Mouse (Mus musculus) lung, embryonic 14.5 days (tissue): Measurements from ENCODE around the gene Tmem169. TPM values are rescaled to one million over a fixed set of nuclear protein-coding genes. Genes with fewer than 3 reads are reported as not detected.

ENCODE experiments used
- ATAC-seq: fragments of 200-750 bp; cut with Nextera tagmentation; 2 replicates; pipeline ENCODE4 v1.8.0; 2017; ENCODE audit warnings: mild to moderate bottlenecking, moderate TSS enrichment, moderate library complexity; ENCODE audit not compliant: insufficient read depth
- DNase-seq: peaks from one replicate; pipeline ENCODE4 v3.0.0-alpha.2; 2015
- H3K27ac ChIP-seq: fragments of 300-500 bp; sonication (generic); 2 replicates; pipeline ENCODE4 v1.5.1; 2014; ENCODE audit warnings: low read depth, mild to moderate bottlenecking, moderate library complexity
- H3K27me3 ChIP-seq: fragments of 300-500 bp; sonication (generic); 2 replicates; pipeline ENCODE4 v1.6.1; 2014; ENCODE audit warnings: low read length, control low read depth; ENCODE audit not compliant: insufficient read depth
- H3K36me3 ChIP-seq: fragments of 300-500 bp; sonication (generic); 2 replicates; pipeline ENCODE4 v1.6.1; 2014; ENCODE audit warnings: control low read depth; ENCODE audit not compliant: insufficient read depth
- H3K4me1 ChIP-seq: fragments of 300-500 bp; sonication (generic); 2 replicates; pipeline ENCODE4 v1.6.1; 2014; ENCODE audit warnings: antibody characterized with exemption, control low read depth; ENCODE audit not compliant: insufficient read depth
- H3K4me2 ChIP-seq: fragments of 300-500 bp; sonication (generic); 2 replicates; pipeline ENCODE4 v1.6.1; 2014; ENCODE audit warnings: mild to moderate bottlenecking
- H3K4me3 ChIP-seq: fragments of 300-500 bp; sonication (generic); 2 replicates; pipeline ENCODE4 v1.5.1; 2014; ENCODE audit warnings: low read depth, low read length
- H3K9ac ChIP-seq: fragments of 300-500 bp; sonication (generic); 2 replicates; pipeline ENCODE4 v1.6.1; 2014
- H3K9me3 ChIP-seq: fragments of 300-500 bp; sonication (generic); 2 replicates; pipeline ENCODE4 v1.6.1; 2016; ENCODE audit warnings: low read depth, low read length, control low read depth
- CTCF ChIP-seq: IDR thresholded peaks from 2 replicates; pipeline ENCODE4 v1.5.1; 2016; ENCODE audit warnings: antibody characterized with exemption, low read depth
- WGBS: fragments of 180-500 bp; shearing (Covaris S2); extraction: QIAGEN DNeasy Blood & Tissue Kit; methylation state at CpG from one replicate; pipeline ENCODE4 v1.1.7; 2014; 5-methylcytosine and 5-hydroxymethylcytosine counted together
- polyA plus RNA-seq: library from polyadenylated mRNA; unstranded; fragments of >200 nt; fragmentation: Nextera tagmentation; extraction: Ambion mirVana; gene quantifications from 2 replicates; pipeline ENCODE4 v1.2.1, GENCODE M21; 2014

The Tmem169 gene
- polyA plus RNA-seq, 1 experiment from 2014 or later = 2.3 TPM

- H3K4me3 ChIP-seq = no peak overlapping the region
- no peaks in the 10 kb centered on the region; the same call in 1 of the 2 replicates for H3K9me3 ChIP-seq
- no peaks in the 10 kb centered on the region for H3K4me1 ChIP-seq
- H3K27me3 ChIP-seq = no peaks in the 10 kb centered on the region
- 67% methylated on average over 8 of the region's 8 CpGs for WGBS
- TF ChIP-seq CTCF = no peak
- H3K27ac ChIP-seq = no peak overlapping the region
- DNase-seq = no peak
- H3K4me2 ChIP-seq = no peak overlapping the region
- H3K36me3 ChIP-seq = no peaks in the 10 kb centered on the region
- H3K9ac ChIP-seq = no peak overlapping the region
- ATAC-seq = no peak
These were observed 11.6 kb downstream of the Tmem169 start for GRCm38 (mm10) chr1:72295746-72296145.

- no peak for TF ChIP-seq CTCF
- no peaks in the 10 kb centered on the region for H3K36me3 ChIP-seq
- H3K9ac ChIP-seq = no peak overlapping the region
- DNase-seq = no peak
- 80% methylated on average over 1 of the region's 1 CpGs for WGBS
- no peak overlapping the region for H3K4me2 ChIP-seq
- H3K27me3 ChIP-seq = no peaks in the 10 kb centered on the region
- no peak overlapping the region for H3K27ac ChIP-seq
- no peak overlapping the region for H3K4me3 ChIP-seq
- H3K9me3 ChIP-seq = no peaks in the 10 kb centered on the region
- no peak for ATAC-seq
- H3K4me1 ChIP-seq = no peaks in the 10 kb centered on the region
These were observed 17.7 kb downstream of the Tmem169 start for GRCm38 (mm10) chr1:72301845-72302244.

- Histone ChIP-seq H3K36me3 (0 out of 2 replicates have a peak, but pooled peaks cover 2% of the 10 kb centered on the region), H3K27ac (no peak overlapping the region), H3K9ac (no peak overlapping the region), H3K27me3 (no peaks in the 10 kb centered on the region), H3K9me3 (no peaks in the 10 kb centered on the region), H3K4me3 (no peak overlapping the region), H3K4me2 (peak overlapping the region; percentile 68), H3K4me1 (no peaks in the 10 kb centered on the region)
- TF ChIP-seq CTCF = no peak
- WGBS = 51% methylated on average over 3 of the region's 3 CpGs
- ATAC-seq (no peak), DNase-seq (no peak)
These were observed 22.1 kb downstream of the Tmem169 start for GRCm38 (mm10) chr1:72306241-72306640.

DNA sequence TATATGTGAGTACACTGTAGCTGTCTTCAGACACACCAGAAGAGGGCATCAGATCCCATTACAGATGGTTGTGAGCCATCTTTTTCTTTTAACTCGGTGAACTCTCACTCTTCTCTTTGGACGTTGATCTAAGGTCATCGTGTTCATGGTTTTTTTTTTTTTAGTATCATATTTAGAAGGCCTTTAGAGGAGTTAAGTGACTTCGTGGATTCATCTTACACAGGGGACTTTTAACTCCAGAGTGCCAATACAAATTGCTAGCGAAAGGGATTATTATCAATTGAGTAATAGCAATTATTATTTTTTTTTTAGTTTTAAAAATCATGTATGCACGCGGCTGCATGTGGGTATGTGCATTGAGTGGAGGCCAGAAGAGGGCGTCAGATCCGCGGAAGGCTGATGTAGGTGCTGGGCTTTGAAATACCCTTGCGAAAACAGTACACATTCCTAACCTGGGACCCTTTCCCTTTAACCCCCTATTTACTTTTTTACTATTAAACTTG is 22.6 kb downstream of the Tmem169 start:
- Histone ChIP-seq H3K4me2 (peak overlapping the region; percentile 68), H3K9ac (peak overlapping the region; percentile 62), H3K9me3 (no peaks in the 10 kb centered on the region), H3K4me3 (peak overlapping the region; percentile 47), H3K27me3 (no peaks in the 10 kb centered on the region), H3K27ac (peak overlapping the region; percentile 83), H3K4me1 (no peaks in the 10 kb centered on the region), H3K36me3 (peaks cover 7% of the 10 kb centered on the region; the same call in 1 of the 2 replicates)
- 0 out of 2 replicates have a peak, but pooled peaks have one; percentile 40 for TF ChIP-seq CTCF
- ATAC-seq (peak; percentile 79), DNase-seq (no peak)
- 4% methylated on average over 11 of the region's 11 CpGs for WGBS

DNA sequence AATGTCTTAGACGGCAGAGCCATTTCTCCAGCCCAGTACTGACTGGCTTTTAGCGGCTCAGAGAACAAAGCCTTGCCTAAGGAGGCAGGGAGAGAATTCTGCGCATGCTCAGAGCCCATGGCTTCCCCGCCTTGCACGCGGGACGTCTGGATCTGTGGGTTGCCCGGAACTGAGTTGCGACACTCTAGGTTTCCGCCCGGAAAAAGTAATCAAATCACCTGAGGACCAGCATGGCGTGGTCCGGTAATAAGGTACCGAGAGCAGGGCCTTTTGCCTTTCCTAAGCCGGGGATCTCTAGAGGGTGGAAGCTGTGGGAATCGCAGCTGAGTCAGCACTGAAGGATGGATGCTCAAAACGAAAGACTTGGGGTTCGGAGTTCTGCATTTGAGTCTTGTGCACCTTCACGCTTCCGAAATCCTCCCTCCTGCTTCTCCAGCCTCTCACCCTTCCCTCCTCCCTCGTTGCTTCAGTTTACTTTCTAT is 23.2 kb downstream of the Tmem169 start, which contains the start of gene Xrcc5:
Gene Xrcc5, plus strand, starts transcription at position 105 of the 482 bp plus-strand sequence.
- peak within 1 kb of the TSS; percentile 83 for H3K27ac ChIP-seq
- peak within 1 kb of the TSS; percentile 47 for H3K4me3 ChIP-seq
- ATAC-seq (peak; percentile 96), DNase-seq (peak; percentile 98)
- 1% methylated on average over 21 of the region's 21 CpGs for WGBS
- no peaks in the 10 kb centered on the region for H3K4me1 ChIP-seq
- no peaks in the 10 kb centered on the region for H3K27me3 ChIP-seq
- no peaks in the 10 kb centered on the region for H3K9me3 ChIP-seq
- peak within 1 kb of the TSS; percentile 68 for H3K4me2 ChIP-seq
- no peak for TF ChIP-seq CTCF
- peak within 1 kb of the TSS; percentile 62 for H3K9ac ChIP-seq
- peaks cover 12% of the 10 kb centered on the region; the same call in 1 of the 2 replicates for H3K36me3 ChIP-seq

GRCm38 (mm10) chr1:72308919-72309318 is 24.8 kb downstream of the Tmem169 start:
- Histone ChIP-seq H3K9ac (no peak overlapping the region), H3K4me3 (no peak overlapping the region), H3K9me3 (no peaks in the 10 kb centered on the region), H3K36me3 (peaks cover 16% of the 10 kb centered on the region; the same call in 1 of the 2 replicates), H3K27me3 (no peaks in the 10 kb centered on the region), H3K4me2 (no peak overlapping the region), H3K27ac (no peak overlapping the region), H3K4me1 (no peaks in the 10 kb centered on the region)
- 55% methylated on average over 4 of the region's 4 CpGs for WGBS
- ATAC-seq (no peak), DNase-seq (no peak)
- no peak for TF ChIP-seq CTCF

DNA sequence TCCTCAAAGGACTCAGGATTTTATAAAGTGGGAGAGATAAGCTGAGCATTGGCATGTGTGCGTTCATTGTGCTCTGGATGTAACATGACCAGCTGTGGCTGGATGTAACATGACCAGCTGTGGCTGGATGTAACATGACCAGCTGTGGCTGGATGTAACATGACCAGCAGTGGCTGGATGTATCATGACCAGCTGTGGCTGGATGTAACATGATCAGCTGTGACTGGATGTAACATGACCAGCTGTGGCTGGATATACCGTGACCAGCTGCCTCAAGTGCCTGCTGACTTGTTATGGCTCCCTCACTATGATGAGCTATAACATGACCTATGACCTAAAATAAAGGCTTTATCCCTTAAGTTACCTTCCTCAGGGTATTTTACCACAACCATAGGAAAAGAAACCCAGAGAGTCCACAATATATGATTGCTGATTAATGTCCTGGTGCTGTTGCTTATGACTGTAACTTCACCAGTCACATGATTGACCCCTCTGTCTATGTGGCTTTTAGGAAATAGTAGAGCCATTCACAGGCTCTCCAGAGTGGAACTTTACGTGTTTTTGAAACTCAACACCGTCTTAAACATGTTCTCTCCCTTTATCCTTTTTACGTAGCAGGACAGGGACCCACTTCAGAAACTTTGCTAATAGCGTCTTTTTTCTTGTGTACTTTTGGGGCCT is 25.7 kb downstream of the Tmem169 start:
- Histone ChIP-seq H3K9ac (no peak overlapping the region), H3K27ac (no peak overlapping the region), H3K4me1 (no peaks in the 10 kb centered on the region), H3K36me3 (peaks cover 16% of the 10 kb centered on the region; the same call in 1 of the 2 replicates), H3K4me3 (no peak overlapping the region), H3K9me3 (no peaks in the 10 kb centered on the region), H3K4me2 (no peak overlapping the region), H3K27me3 (no peaks in the 10 kb centered on the region)
- ATAC-seq (no peak), DNase-seq (peak; percentile 65)
- TF ChIP-seq CTCF = no peak
- WGBS = 48% methylated on average over 6 of the region's 6 CpGs
